9 mouse cellular contexts compared by ENCODE assay signal in the genomic region with DNA sequence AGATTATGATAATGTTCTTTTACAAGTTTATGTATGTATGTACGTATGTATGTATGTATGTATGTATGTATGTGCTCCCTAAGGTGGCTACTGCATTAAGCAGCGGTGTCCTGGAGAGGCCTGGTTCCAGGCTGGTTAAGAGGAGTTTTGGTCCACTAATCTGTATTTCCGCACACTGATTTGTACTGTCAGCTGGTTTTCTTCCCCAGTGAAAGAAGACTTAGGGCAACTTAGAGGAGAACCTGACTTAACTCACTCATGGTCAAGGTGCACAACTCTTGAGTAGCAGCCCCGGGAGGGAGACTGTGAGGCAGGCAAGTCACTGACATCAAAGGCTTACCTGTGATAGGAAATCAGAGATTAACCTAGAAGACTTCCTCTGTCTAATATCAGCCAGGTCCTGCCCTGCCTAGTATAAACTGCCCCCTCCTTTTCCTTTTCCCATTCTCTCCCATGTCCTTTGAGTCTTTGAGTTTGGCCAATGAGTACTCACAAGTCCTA. TPM values are rescaled to one million over a fixed set of nuclear protein-coding genes. Genes with fewer than 3 reads are reported as not detected.
A peak's percentile ranks its signal among the peaks of the same experiment; 100 is the strongest.
DNase-seq lines count a peak whose midpoint lies in the region; ATAC-seq and TF ChIP-seq lines count a peak whose summit lies in the region.
"Had no signal": no experiment of that assay in that cellular context is flagged by ENCODE, and none has a peak within 500 bp of the region (broad histone marks: within the 10 kb centered on the region; RNA-seq: fewer than 3 reads in every experiment).

No protein-coding gene starts in this region.

- H3K4me2 ChIP-seq in heart, embryonic 11.5 days = peak overlapping the region; percentile 76
- 0 out of 2 replicates have a peak overlapping the region, but pooled peaks have one; percentile 37 for H3K4me2 ChIP-seq in forebrain, postnatal 0 days (ENCODE audit: low read depth)
- peak overlapping the region; percentile 74 for H3K4me2 ChIP-seq in liver, embryonic 16.5 days (ENCODE audit: low read depth, low read length)

- ATAC-seq in heart, embryonic 11.5 days (replicated peaks; ENCODE audit: insufficient number of reproducible peaks, low FRiP score, low TSS enrichment) = no peak
- no peak for ATAC-seq in forebrain, postnatal 0 days
- no peak for ATAC-seq in liver, embryonic 16.5 days (ENCODE audit: low read depth)

- peak overlapping the region; percentile 84; the same call in 1 of the 2 replicates for H3K9ac ChIP-seq in heart, embryonic 11.5 days (ENCODE audit: low read depth, low read length)
- no peak overlapping the region for H3K9ac ChIP-seq in forebrain, postnatal 0 days
- H3K9ac ChIP-seq in liver, embryonic 16.5 days (ENCODE audit: low read depth, low read length) = peak overlapping the region; percentile 84

- no peaks in the 10 kb centered on the region for H3K36me3 ChIP-seq in heart, embryonic 11.5 days (ENCODE audit: control insufficient read depth, insufficient read depth, low read length)
- H3K36me3 ChIP-seq in E14TG2a.4 (ENCODE audit: insufficient read depth, low read length) = peaks cover 26% of the 10 kb centered on the region; the same call in 1 of the 2 replicates
- no peaks in the 10 kb centered on the region for H3K36me3 ChIP-seq in forebrain, postnatal 0 days (ENCODE audit: insufficient read depth)
- H3K36me3 ChIP-seq in liver, embryonic 16.5 days (ENCODE audit: control insufficient read depth, insufficient read depth) = no peaks in the 10 kb centered on the region

- DNase-seq in heart, adult 9 months (ENCODE audit: low spot score in 2 of 2) = no peak
- no peak for DNase-seq in forebrain, postnatal 0 days
- no peak for DNase-seq in left cerebral cortex, adult 18-20 months (ENCODE audit: low spot score in 2 of 2)
- DNase-seq in kidney, postnatal 25 days = no peak
- no peak for DNase-seq in ovary, postnatal 36 days (ENCODE audit: low spot score)

- WGBS in heart, embryonic 11.5 days (ENCODE audit: insufficient replicate concordance) = 76% methylated on average over 4 of the region's 4 CpGs
- WGBS in forebrain, postnatal 0 days = 80% methylated on average over 4 of the region's 4 CpGs
- WGBS in liver, embryonic 16.5 days (ENCODE audit: insufficient replicate concordance) = 73% methylated on average over 4 of the region's 4 CpGs

- H3K27ac ChIP-seq in heart, embryonic 11.5 days (ENCODE audit: low read depth, low read length) = no peak overlapping the region
- H3K27ac ChIP-seq in forebrain, postnatal 0 days (ENCODE audit: low read depth, low read length) = no peak overlapping the region
- peak overlapping the region; percentile 92 for H3K27ac ChIP-seq in liver, embryonic 16.5 days (ENCODE audit: low read length)

- TF ChIP-seq CTCF in E14TG2a.4 (conservative IDR thresholded peaks at IDR 0.05; ENCODE audit: low read length) = no peak
- no peak for TF ChIP-seq CTCF in forebrain, postnatal 0 days (IDR thresholded peaks at IDR 0.05; ENCODE audit: low read depth)

- H3K4me3 ChIP-seq in heart, embryonic 11.5 days (ENCODE audit: low read depth, low read length) = peak overlapping the region; percentile 59
- H3K4me3 ChIP-seq in E14TG2a.4 (replicated peaks; ENCODE audit: low read length) = peak overlapping the region; percentile 81
- no peak overlapping the region for H3K4me3 ChIP-seq in forebrain, postnatal 0 days (ENCODE audit: low read depth, low read length)
- H3K4me3 ChIP-seq in liver, embryonic 16.5 days (ENCODE audit: low read depth, low read length) = peak overlapping the region; percentile 69

- peaks cover 11% of the 10 kb centered on the region for H3K4me1 ChIP-seq in heart, embryonic 11.5 days (ENCODE audit: control insufficient read depth, insufficient read depth, low read length)
- peaks cover 32% of the 10 kb centered on the region for H3K4me1 ChIP-seq in E14TG2a.4 (replicated peaks; ENCODE audit: low read depth, low read length)
- 0 out of 2 replicates have a peak, but pooled peaks cover 3% of the 10 kb centered on the region for H3K4me1 ChIP-seq in forebrain, postnatal 0 days (ENCODE audit: insufficient read depth)
- peaks cover 25% of the 10 kb centered on the region for H3K4me1 ChIP-seq in liver, embryonic 16.5 days (ENCODE audit: control insufficient read depth, low read depth, low read length)

- H3K9me3 ChIP-seq in heart, embryonic 11.5 days (replicated peaks; ENCODE audit: control insufficient read depth, low read length) = no peaks in the 10 kb centered on the region
- no peaks in the 10 kb centered on the region for H3K9me3 ChIP-seq in E14TG2a.4 (ENCODE audit: low read length)
- no peaks in the 10 kb centered on the region for H3K9me3 ChIP-seq in forebrain, postnatal 0 days (ENCODE audit: low read length)
- H3K9me3 ChIP-seq in liver, embryonic 16.5 days (replicated peaks; ENCODE audit: control insufficient read depth, low read length) = no peaks in the 10 kb centered on the region

- H3K27me3 ChIP-seq in heart, embryonic 11.5 days (ENCODE audit: control insufficient read depth, insufficient read depth, low read length) = no peaks in the 10 kb centered on the region
- no peaks in the 10 kb centered on the region for H3K27me3 ChIP-seq in E14TG2a.4 (ENCODE audit: insufficient read depth, low read length)
- no peaks in the 10 kb centered on the region for H3K27me3 ChIP-seq in forebrain, postnatal 0 days (ENCODE audit: insufficient read depth, low read length)
- H3K27me3 ChIP-seq in liver, embryonic 16.5 days (ENCODE audit: control insufficient read depth, insufficient read depth, low read depth, low read length) = no peaks in the 10 kb centered on the region

RNA-seq across cellular contexts. Expression of gene Hist2h3c2, which starts 2.0 kb away (rescaled TPM):
- 1.8 and 2.6 TPM in 2 replicates for polyA plus RNA-seq in heart, embryonic 11.5 days (2014; fragmentation: Nextera tagmentation; extraction: Ambion mirVana)
- 52.3 and 90.8 TPM in 2 replicates for total RNA-seq in forebrain, postnatal 0 days (2014; rRNA removed)
- 0.84 and 1.3 TPM in 2 replicates for polyA plus RNA-seq in forebrain, postnatal 0 days (2015; fragmentation: Nextera tagmentation; extraction: Ambion mirVana)
- 9.2 and 9.8 TPM in 2 replicates for polyA plus RNA-seq in liver, embryonic 16.5 days (2015; fragmentation: Nextera tagmentation; extraction: Ambion mirVana)
- 1 to 10 TPM; 3.8 to 4.1 TPM for total RNA-seq in left cerebral cortex, adult 18-20 months (2021)

RNA-seq across cellular contexts. Expression of gene Hist2h2aa2, which starts 3.2 kb away (rescaled TPM):
- 17.2 and 27.4 TPM in 2 replicates for polyA plus RNA-seq in heart, embryonic 11.5 days (2014; fragmentation: Nextera tagmentation; extraction: Ambion mirVana)
- total RNA-seq in forebrain, postnatal 0 days (2014; rRNA removed) = 858 and 1,027 TPM in 2 replicates
- polyA plus RNA-seq in forebrain, postnatal 0 days (2015; fragmentation: Nextera tagmentation; extraction: Ambion mirVana) = 32.7 and 59.8 TPM in 2 replicates
- 77.1 and 92.2 TPM in 2 replicates for polyA plus RNA-seq in liver, embryonic 16.5 days (2015; fragmentation: Nextera tagmentation; extraction: Ambion mirVana)
- total RNA-seq in left cerebral cortex, adult 18-20 months (2021) = 100 to 1,000 TPM; 239 to 244 TPM

RNA-seq across cellular contexts. Expression of gene Hist2h2aa1, which starts 8.4 kb away (rescaled TPM):
- 7.9 and 13.4 TPM in 2 replicates for polyA plus RNA-seq in heart, embryonic 11.5 days (2014; fragmentation: Nextera tagmentation; extraction: Ambion mirVana)
- total RNA-seq in forebrain, postnatal 0 days (2014; rRNA removed) = 906 and 1,412 TPM in 2 replicates
- polyA plus RNA-seq in forebrain, postnatal 0 days (2015; fragmentation: Nextera tagmentation; extraction: Ambion mirVana) = 14.2 and 23.3 TPM in 2 replicates
- 34.7 and 39.6 TPM in 2 replicates for polyA plus RNA-seq in liver, embryonic 16.5 days (2015; fragmentation: Nextera tagmentation; extraction: Ambion mirVana)
- total RNA-seq in left cerebral cortex, adult 18-20 months (2021) = 1 to 10 TPM in 1 of 2 experiments, not detected in 1; 2.9 TPM

RNA-seq across cellular contexts. Expression of gene Hist2h3c1, which starts 9.6 kb away (rescaled TPM):
- 0.66 and 1.2 TPM in 2 replicates for polyA plus RNA-seq in heart, embryonic 11.5 days (2014; fragmentation: Nextera tagmentation; extraction: Ambion mirVana)
- not detected in 2 replicates for total RNA-seq in forebrain, postnatal 0 days (2014; rRNA removed)
- not detected in 2 replicates for polyA plus RNA-seq in forebrain, postnatal 0 days (2015; fragmentation: Nextera tagmentation; extraction: Ambion mirVana)
- polyA plus RNA-seq in liver, embryonic 16.5 days (2015; fragmentation: Nextera tagmentation; extraction: Ambion mirVana) = 4.3 and 4.9 TPM in 2 replicates
- not detected for total RNA-seq in left cerebral cortex, adult 18-20 months (2021)
- polyA plus RNA-seq: gonadal fat pad, adult 2 months had no signal

RNA-seq across cellular contexts. Expression of gene Hist2h2be, which starts 16.0 kb away (rescaled TPM):
- 3.3 and 5.4 TPM in 2 replicates for polyA plus RNA-seq in heart, embryonic 11.5 days (2014; fragmentation: Nextera tagmentation; extraction: Ambion mirVana)
- 9.0 and 12.2 TPM in 2 replicates for total RNA-seq in forebrain, postnatal 0 days (2014; rRNA removed)
- polyA plus RNA-seq in forebrain, postnatal 0 days (2015; fragmentation: Nextera tagmentation; extraction: Ambion mirVana) = 3.6 and 3.9 TPM in 2 replicates
- polyA plus RNA-seq in liver, embryonic 16.5 days (2015; fragmentation: Nextera tagmentation; extraction: Ambion mirVana) = 7.2 and 8.7 TPM in 2 replicates
- total RNA-seq in left cerebral cortex, adult 18-20 months (2021) = 1 to 10 TPM; 5.3 to 6.8 TPM
